Mouse (Mus musculus) fat pad, adult 2 months (tissue): ENCODE measurements at regions not wholly inside any gene's neighbourhood (a gene's known extent, or its start where the extent isn't known, plus 50 kb on each side); places are given as distances from the start of the nearest gene placed in this dataset.

ENCODE experiments used
- DNase-seq: peaks from one replicate; pipeline ENCODE4 v3.0.0-alpha.2; 2011; ENCODE audit warnings: low read depth, low spot score; ENCODE audit errors: extremely low read depth

DNA sequence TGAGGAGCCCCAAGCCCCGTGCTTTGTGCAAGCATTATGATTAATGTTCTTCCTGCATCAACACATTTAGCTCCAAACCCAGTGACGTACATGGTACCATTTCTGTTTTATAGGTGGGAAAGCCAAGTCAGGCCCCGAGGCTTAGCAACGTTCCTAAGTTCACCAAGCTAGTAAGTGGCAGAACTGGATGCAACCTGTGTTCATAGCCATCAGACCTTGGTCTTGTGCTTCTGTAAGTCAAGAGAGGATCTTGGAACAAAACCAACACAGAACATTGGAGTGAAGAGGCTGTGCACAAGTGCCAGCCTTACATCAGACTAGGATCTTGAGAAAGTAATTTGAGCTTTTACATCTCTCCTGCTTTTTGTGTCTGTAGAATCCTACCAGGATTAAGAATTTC is 71.3 kb downstream of the Cdc7 start:
- peak; percentile 100 for DNase-seq

DNA sequence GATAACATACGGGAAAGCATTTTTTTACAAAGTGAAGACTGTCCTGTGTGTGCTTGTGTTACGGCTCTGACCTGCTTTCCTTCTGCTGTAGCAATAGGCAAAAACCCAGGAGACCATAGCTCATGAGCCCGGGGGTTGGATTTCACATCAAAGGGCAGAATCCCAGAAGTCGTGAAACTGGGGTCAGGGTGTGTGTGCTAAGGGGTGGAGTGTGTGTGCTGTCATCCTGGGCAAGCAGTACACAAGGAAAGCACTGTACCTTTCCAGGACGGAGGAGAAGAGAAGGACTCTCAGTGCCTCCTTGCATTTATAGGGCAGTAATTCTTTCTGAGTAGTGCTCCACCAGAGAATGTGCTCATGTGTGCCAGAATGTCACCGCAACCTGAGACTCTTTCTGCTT is 71.7 kb downstream of the Cdc7 start:
- peak; percentile 76 for DNase-seq

DNA sequence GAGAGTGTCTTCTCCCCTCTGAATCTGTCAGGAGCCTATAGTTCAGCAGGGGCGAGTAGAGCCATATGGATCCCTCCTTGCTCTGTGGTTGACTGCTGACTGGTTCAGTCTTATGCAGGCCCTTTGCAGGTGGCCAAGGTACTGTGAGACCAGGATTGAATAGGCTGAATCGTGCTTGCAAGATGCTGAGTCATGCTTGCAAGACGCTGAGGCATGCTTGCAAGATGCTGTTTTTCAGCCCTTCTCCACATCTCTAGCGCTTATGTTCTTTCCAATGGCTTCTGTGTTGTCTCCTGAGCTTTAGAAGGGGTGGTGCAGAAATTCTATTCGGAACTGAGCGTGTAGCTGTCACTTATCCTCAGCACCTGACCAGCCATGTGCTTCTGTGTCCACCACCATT is 72.4 kb downstream of the Cdc7 start:
- no peak for DNase-seq

DNA sequence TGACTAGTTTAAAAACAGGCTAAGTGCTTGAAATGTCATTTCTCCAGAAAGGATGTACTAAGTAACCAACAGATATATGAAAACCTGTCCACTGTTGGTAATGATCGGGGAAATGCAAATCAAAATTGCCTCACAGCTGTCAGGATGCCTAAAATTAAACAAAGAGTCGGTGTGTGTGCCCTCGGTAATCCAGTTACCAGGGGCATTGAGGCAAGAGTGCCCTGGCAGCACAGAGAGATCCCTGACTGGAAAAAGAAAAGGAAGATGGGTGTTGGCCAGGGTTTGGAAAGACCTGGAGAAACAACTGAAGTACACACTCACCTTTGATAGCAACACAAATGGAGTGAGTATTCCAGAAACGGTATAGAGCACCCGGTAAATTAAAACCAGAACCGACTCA is 73.0 kb downstream of the Cdc7 start:
- DNase-seq: peak; percentile 96

DNA sequence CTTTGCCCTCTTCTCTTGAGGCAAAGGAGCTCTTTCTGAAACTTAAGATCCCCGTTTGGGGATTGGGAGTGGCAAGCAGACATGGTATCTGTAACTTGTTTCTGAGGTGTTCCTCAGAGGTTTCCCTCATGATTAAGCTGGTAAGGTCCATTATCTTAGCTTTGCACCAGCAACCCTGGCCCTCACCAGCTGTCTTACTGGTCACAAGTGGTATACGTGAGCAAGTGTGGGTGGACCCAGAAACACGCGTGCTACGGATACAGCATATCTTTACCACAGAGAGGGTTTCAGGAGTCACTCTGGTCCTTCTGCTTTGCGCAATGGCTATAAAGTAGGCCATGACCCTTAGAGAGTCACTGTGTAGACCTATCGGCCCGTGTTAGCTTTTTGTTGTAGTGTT is 75.2 kb downstream of the Cdc7 start:
- no peak for DNase-seq

DNA sequence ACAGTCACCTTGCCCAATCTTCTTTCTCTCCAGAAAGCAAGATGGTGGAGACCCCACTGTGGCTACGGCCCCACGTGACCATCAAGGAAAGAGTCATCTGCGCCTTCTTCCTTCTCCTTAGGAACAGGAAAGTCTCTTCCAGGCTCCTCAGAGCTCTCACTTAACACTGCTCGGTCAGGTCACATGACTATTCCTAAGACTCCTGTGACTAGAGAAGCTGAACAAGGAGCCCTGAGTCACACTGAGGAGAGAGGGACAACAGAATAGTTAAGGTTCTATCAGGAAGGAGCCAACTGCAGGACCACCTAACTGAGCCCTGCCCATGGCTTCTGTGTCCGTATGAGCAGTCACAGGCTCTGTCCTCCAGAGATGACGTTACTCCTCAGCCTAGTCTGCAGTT is 75.8 kb downstream of the Cdc7 start:
- no peak for DNase-seq

DNA sequence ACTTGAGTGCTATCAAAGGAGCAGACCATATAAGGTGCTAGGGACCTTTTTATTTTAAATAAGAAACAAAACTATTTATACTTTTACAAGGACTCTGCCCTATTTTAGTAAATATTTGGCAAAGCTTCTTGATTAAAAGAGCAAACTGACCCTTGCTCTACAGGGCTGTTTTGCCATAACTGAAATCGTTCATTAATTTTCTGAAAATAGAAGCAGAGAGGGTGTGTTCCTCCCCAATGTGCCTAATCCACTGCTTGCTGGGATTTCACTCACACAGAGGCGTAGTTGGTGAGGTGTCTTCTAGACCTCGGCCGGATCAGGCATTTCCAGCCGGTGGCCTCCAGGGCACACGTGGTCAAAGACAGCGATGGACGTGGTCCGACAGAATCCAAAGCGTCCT is 76.4 kb downstream of the Cdc7 start:
- no peak for DNase-seq

DNA sequence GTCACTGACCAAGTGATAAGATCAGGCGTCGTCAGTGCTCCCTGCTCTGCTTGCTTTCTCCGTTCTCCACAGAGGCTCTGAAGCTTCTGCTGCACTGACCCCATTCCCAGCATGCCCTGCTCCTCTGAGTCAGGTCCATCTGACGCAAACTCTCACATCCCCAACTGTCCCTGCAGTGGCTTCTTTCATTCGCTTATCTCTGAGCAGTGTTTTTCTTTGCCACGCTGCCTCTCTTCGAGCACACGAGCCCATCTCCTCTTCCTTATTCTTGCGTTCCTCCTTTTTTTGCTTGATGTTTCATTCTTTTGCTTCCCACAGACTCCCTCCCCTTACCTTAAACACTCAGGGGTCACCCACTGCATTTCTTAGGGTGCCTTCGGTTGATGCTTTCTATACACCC is 81.0 kb downstream of the Cdc7 start:
- DNase-seq: no peak

DNA sequence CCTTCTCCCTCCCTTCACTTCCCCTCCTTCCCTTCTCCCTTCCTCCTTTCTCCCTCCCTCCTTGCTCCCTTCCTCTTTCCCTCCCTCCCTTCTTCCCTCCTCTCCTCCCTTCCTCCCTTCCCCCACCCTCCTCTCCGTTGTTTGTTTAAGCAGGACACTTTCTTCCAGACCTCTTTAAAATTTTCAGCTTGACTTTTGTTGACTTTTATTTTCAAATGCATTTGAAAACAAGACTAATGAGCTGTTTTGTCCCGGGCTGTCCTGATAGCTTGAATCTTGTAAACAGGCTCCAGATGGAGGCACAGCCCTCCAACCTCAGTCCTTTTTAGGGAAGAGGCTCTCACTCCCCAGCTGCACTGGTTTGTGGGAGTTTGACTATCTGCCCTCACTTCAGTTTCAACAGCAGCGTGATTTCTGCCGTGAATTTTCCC is 82.4 kb downstream of the Cdc7 start:
- no peak for DNase-seq

DNA sequence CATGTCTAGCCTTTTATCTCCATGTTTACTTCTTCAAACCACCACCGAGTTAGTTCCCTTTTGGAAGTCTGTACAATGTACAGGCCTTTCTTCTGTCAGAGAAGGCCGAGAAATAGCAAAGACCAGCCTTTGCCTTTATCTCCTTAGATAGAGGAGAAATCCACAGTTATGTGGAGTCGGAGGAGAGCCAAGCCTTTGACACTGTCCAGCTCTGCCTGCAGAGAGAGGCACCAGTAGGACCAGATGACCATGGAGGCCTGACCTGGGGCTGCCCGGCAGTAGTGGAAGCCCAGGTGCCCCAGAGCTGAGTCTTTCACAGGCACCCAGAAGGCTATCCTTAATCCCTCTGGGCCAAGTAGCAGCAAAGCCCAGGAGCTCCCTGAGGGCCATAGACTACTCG is 84.5 kb downstream of the Cdc7 start:
- DNase-seq: no peak

DNA sequence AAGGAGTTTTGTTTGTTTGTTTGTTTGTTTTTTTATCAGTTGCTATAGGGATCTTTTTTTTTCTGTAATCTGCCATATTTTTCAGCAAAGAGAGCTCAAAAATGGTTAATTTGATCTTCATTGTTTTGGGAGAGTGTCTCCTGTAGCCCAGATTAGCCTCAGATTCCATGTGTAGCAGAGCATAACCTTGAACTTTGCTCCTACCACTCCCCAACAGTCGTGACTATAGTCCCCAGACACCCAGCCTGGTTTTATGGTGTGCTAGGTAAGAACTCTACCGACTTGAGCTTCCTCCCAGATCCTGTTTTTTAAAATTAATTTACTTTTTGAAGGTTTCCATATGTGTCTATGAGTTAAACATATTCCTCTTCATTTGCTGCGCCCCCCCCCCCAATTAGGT is 86.0 kb downstream of the Cdc7 start:
- DNase-seq: no peak

DNA sequence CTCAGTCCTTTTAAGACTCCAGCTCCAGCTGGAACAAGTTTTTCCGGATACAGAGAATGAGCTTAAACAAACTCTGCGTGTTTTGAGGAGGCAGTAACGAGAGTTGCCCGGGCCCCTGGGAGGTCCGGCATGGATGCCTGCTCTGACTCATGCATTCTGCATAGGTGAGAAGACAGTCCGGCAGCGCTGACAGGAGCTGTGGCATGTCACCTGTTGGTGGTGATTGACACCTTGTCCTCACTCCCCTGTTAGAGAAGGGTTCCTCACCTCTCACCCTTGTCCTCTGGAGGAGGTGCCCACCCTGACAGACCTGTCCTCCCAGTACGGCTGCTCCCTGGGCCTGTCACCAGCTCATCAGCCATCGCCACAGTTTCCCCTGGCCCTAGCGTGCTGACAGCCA is 87.7 kb downstream of the Cdc7 start:
- no peak for DNase-seq

DNA sequence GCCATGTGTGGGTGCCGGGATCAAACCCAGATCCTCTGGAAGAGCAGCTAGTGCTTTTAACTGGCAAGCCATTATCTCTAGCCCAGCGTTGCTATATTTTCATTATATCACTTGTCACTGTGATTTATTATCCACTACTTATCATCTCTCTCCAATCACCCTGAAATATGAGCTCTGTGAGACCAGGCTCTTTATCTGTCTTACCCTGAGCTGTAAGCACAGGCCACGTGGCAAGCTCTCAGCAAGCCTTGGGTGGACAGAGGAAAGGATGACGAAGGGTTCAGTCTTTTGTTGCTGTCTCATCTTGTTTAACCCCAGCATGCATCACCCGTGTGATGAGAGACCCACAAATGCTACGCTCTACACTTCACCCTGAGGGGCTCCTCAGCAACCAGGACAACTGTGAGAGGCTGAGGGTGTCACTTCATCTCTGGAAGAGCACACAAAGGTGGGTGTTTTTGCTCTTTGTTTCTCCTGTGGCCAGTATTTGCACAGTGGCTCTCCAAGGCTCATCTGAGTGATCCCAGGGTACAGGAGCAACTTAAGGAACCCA is 90.9 kb downstream of the Cdc7 start:
- no peak for DNase-seq

DNA sequence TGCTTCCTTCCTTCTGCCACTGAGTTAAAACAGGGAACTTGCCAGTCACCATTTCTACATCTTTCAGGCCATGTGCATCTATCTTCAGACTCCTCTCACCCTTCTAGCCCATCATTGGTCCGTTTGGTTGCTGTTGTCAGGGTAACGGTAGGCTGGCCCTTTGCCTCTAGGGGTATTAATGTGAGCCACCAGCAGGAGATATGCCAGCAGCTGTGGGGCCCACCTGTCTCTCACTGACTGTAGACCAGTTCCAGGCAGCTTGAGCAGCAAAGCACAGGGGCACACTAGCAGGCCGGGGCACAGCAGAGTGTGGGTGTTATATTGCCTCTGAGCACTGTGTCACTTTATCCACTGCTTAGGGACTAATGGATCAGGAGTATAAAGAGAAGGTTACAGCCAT is 91.3 kb downstream of the Cdc7 start:
- no peak for DNase-seq
